Mouse (Mus musculus) myocyte (in vitro differentiated cells): ENCODE results near the gene Ube4b. TPM values are rescaled to one million over a fixed set of nuclear protein-coding genes. Genes with fewer than 3 reads are reported as not detected.
"Not testable (repeated sequence)": the region's sequence is repeated elsewhere in the genome, so short reads cannot be mapped to it uniquely, and the experiment has no call there.

Source experiments
- H3K27me3 ChIP-seq: one replicate; pipeline ENCODE4 v1.6.1; 2011; ENCODE audit not compliant: control insufficient read depth, insufficient read depth, insufficient read length
- H3K36me3 ChIP-seq: one replicate; pipeline ENCODE4 v1.6.1; 2011; ENCODE audit not compliant: control insufficient read depth, insufficient read depth
- H3K4me2 ChIP-seq: one replicate; pipeline ENCODE4 v1.6.1; 2011; ENCODE audit warnings: low read depth, control low read depth
- H3K4me3 ChIP-seq: one replicate; pipeline ENCODE4 v1.5.1; 2011; ENCODE audit warnings: mild to moderate bottlenecking, control low read depth, moderate library complexity
- H3K79me2 ChIP-seq: one replicate; pipeline ENCODE4 v1.6.1; 2011; ENCODE audit not compliant: control insufficient read depth, insufficient read depth
- H3ac ChIP-seq: one replicate; pipeline ENCODE4 v1.6.1; 2011; ENCODE audit not compliant: control insufficient read depth, insufficient read length
- CEBPB ChIP-seq: IDR thresholded peaks from 2 replicates; pipeline ENCODE4 v1.6.1; 2011; ENCODE audit warnings: mild to moderate bottlenecking, moderate library complexity; ENCODE audit not compliant: poor library complexity, insufficient read depth, severe bottlenecking
- E2F4 ChIP-seq: IDR thresholded peaks from one replicate; pipeline ENCODE4 v1.6.1; 2011; ENCODE audit warnings: mild to moderate bottlenecking, control low read depth, moderate library complexity; ENCODE audit not compliant: insufficient read depth
- MAX ChIP-seq: IDR thresholded peaks from one replicate; pipeline ENCODE4 v1.6.1; 2011; ENCODE audit warnings: low read depth, mild to moderate bottlenecking, control low read depth
- MYOD1 ChIP-seq, 3 experiments: IDR thresholded peaks; one replicate each; pipeline ENCODE4 v1.6.1; 2011; ENCODE audit warnings: control low read depth in 2 of 3, low read depth in 2 of 3, mild to moderate bottlenecking in 2 of 3, moderate library complexity in 1 of 3; ENCODE audit not compliant: insufficient read length in 2 of 3, control insufficient read depth in 1 of 3
- MYOG ChIP-seq, 3 experiments: IDR thresholded peaks; one replicate each; pipeline ENCODE4 v1.6.1; 2011; ENCODE audit warnings: control low read depth in 2 of 3, low read depth in 2 of 3, mild to moderate bottlenecking in 2 of 3; ENCODE audit not compliant: insufficient read length in 2 of 3, control insufficient read depth in 1 of 3, insufficient read depth in 1 of 3
- POLR2A ChIP-seq: IDR thresholded peaks from one replicate; pipeline ENCODE4 v1.6.1; 2011; ENCODE audit warnings: low read depth, mild to moderate bottlenecking, control low read depth, moderate library complexity; ENCODE audit not compliant: insufficient read length
- POLR2AphosphoS2 ChIP-seq: IDR thresholded peaks from one replicate; pipeline ENCODE4 v1.6.1; 2011; ENCODE audit warnings: low read depth, control low read depth; ENCODE audit not compliant: insufficient read length
- REST ChIP-seq: IDR thresholded peaks from one replicate; pipeline ENCODE4 v1.6.1; 2011; ENCODE audit warnings: mild to moderate bottlenecking, control low read depth, moderate library complexity; ENCODE audit not compliant: insufficient read depth, insufficient read length
- SRF ChIP-seq: IDR thresholded peaks from one replicate; pipeline ENCODE4 v1.6.1; 2011; ENCODE audit warnings: low read depth; ENCODE audit not compliant: control insufficient read depth, insufficient read length
- TCF12 ChIP-seq: IDR thresholded peaks from one replicate; pipeline ENCODE4 v1.6.1; 2011; ENCODE audit warnings: mild to moderate bottlenecking, control low read depth; ENCODE audit not compliant: poor library complexity, insufficient read depth, severe bottlenecking
- TCF3 ChIP-seq: IDR thresholded peaks from one replicate; pipeline ENCODE4 v1.6.1; 2011; ENCODE audit warnings: low read depth, control low read depth; ENCODE audit not compliant: insufficient read length
- USF1 ChIP-seq: IDR thresholded peaks from one replicate; pipeline ENCODE4 v1.6.1; 2011; ENCODE audit warnings: low read depth, mild to moderate bottlenecking, control low read depth, moderate library complexity
- polyA plus RNA-seq: library from polyadenylated mRNA; unstranded; fragments of >200 nt; fragmentation: generic; extraction: Trizol; gene quantifications from one replicate; pipeline ENCODE4 v1.2.1, GENCODE M21; 2012; ENCODE audit warnings: missing spikeins

Gene Ube4b
- polyA plus RNA-seq, 1 experiment = 57.4 TPM

DNA sequence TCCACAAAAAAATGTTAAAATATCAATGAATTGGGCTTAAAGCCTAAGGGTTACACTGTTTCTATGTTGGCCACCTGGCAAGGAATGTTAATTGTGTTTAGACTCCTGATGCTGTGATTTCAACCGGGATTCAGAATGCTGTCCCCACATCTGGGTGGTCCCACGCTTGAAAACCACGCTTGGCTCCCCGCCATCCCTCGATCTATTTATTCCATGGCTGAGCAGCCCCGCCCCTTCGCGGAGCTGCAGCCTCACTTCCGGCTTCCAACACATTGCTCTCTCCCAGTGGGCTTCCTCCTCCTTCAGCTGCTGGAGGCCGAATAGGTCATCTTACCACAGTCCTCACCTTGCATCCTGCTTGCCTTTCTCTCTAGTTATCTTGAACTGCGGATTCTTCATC lies 19.3 kb upstream of the Ube4b start:
- Histone ChIP-seq H3K79me2 (no peaks in the 10 kb centered on the region), H3K4me3 (no peak overlapping the region), H3K4me2 (peak overlapping the region; percentile 93), H3K27me3 (no peaks in the 10 kb centered on the region), H3ac (no peak overlapping the region), H3K36me3 (no peaks in the 10 kb centered on the region)
- no peak for TF ChIP-seq TCF3
- no peak for TF ChIP-seq POLR2A
- TF ChIP-seq REST = no peak
- TF ChIP-seq SRF = no peak
- no peak for TF ChIP-seq MAX
- no peak for TF ChIP-seq MYOG (IDR thresholded peaks at IDR 0.05; ENCODE audit: control insufficient read depth in 1 of 3, insufficient read depth in 1 of 3, insufficient read length in 2 of 3, low read depth in 2 of 3)
- no peak for TF ChIP-seq CEBPB
- no peak for TF ChIP-seq USF1
- TF ChIP-seq MYOD1 (IDR thresholded peaks at IDR 0.05; ENCODE audit: control insufficient read depth in 1 of 3, insufficient read length in 2 of 3, low read depth in 2 of 3) = no peak
- no peak for TF ChIP-seq TCF12
- no peak for TF ChIP-seq POLR2AphosphoS2
- no peak for TF ChIP-seq E2F4

DNA sequence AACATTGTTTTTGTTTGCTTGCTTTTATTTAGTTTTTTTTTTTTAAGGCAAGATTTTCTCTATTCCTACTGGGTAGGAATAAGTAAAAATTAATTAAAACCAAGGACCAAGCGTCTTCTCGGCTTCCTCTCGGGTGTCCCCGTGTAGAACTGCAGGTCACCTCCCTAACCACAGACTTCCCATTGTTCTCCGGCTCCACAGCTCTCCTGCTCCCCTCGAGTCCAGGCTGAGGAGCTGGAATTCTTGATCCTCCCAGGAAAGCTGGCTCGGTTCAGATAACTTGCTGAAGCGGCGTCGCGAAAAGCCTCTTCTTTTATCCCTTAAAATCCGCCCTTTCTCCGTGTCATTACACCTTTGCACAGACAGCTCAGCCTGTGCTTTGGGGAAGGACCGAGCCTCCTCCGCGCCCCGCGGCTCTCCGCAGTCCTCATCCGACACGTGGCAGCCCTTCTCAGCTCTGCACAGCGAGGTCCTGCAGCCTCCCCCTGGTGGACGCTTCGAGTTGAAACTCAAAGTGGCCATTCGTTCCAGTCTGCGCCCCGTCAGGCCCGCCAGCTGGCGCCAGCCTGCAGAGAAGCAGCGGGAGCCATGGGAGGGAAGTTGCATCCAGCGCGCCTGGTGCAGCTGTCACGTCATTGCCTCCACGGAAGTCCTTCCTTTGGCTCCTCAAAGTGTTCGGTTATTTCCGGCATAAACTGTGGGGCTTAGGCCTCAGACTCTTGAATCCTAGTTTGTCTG lies 18.6 kb upstream of the Ube4b start:
- Histone ChIP-seq H3K36me3 (no peaks in the 10 kb centered on the region), H3K4me2 (peak overlapping the region; percentile 93), H3ac (no peak overlapping the region), H3K4me3 (peak overlapping the region; percentile 9), H3K79me2 (no peaks in the 10 kb centered on the region), H3K27me3 (no peaks in the 10 kb centered on the region)
- TF ChIP-seq CEBPB = no peak
- no peak for TF ChIP-seq SRF
- TF ChIP-seq MAX = peak; percentile 95
- TF ChIP-seq POLR2A = peak; percentile 85
- peak; percentile 69 for TF ChIP-seq USF1
- TF ChIP-seq MYOG (IDR thresholded peaks at IDR 0.05; ENCODE audit: control insufficient read depth in 1 of 3, insufficient read depth in 1 of 3, insufficient read length in 2 of 3, low read depth in 2 of 3) = peak; percentile 72 to 97 (median 95)
- TF ChIP-seq REST = no peak
- TF ChIP-seq E2F4 = no peak
- peak in 2 of 3 experiments; percentile 94 to 96 for TF ChIP-seq MYOD1 (IDR thresholded peaks at IDR 0.05; ENCODE audit: control insufficient read depth in 1 of 3, insufficient read length in 2 of 3, low read depth in 2 of 3)
- no peak for TF ChIP-seq TCF12
- TF ChIP-seq TCF3 = peak; percentile 76
- peak; percentile 85 for TF ChIP-seq POLR2AphosphoS2

DNA sequence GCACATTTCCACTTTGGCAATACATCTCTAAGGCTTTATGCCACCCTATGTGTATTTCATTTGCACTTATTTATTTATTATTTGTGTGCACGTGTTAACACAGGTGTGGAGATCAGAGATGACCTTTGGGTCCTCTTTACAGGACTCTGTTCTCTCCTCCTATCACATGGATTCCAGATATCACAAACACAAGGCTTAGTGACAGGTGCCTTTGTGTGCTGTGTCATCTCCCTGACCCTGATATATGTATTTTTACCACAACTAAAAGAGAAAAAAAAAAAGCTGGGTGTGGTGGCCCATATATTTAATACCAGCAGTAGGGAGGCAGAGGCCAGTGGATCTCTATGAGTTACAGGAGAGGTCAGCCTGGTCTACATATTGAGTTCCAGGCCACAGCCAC lies 17.9 kb upstream of the Ube4b start:
- H3K4me3 ChIP-seq = peak overlapping the region; percentile 9
- H3K36me3 ChIP-seq = no peaks in the 10 kb centered on the region
- no peak overlapping the region for H3ac ChIP-seq
- peak overlapping the region; percentile 93 for H3K4me2 ChIP-seq
- no peak for TF ChIP-seq CEBPB
- no peak for TF ChIP-seq TCF3
- H3K79me2 ChIP-seq = no peaks in the 10 kb centered on the region
- H3K27me3 ChIP-seq = no peaks in the 10 kb centered on the region

DNA sequence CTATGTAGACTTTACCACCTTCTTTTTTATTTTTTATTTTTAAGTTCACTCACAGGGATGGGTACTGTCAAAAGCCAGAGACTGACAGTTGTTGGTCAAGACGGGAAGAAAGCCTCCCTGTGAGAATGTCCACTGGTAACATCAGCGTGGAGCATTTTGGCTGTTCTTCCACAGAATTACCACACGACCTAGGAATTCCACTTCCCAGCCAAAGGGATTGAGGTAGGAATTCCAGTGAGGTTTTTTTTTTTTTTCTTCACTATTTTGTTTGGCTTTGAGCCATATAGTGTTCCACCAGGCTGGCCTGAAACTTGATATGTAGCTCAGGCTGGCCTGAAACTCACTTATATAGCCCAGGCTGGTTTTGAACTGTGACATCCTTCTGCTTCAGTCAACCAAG lies 15.9 kb upstream of the Ube4b start:
- H3K4me2 ChIP-seq = peak overlapping the region; percentile 49
- no peaks in the 10 kb centered on the region for H3K36me3 ChIP-seq
- TF ChIP-seq SRF (no peak), MAX (no peak), MYOG (IDR thresholded peaks at IDR 0.05; ENCODE audit: control insufficient read depth in 1 of 3, insufficient read depth in 1 of 3, insufficient read length in 2 of 3, low read depth in 2 of 3) (no peak), TCF3 (no peak), CEBPB (peak; percentile 18; the same call in 1 of the 2 replicates), POLR2A (no peak), MYOD1 (IDR thresholded peaks at IDR 0.05; ENCODE audit: control insufficient read depth in 1 of 3, insufficient read length in 2 of 3, low read depth in 2 of 3) (no peak), POLR2AphosphoS2 (no peak)
- H3K79me2 ChIP-seq = no peaks in the 10 kb centered on the region
- H3K27me3 ChIP-seq = no peaks in the 10 kb centered on the region
- H3K4me3 ChIP-seq = no peak overlapping the region
- H3ac ChIP-seq = no peak overlapping the region

DNA sequence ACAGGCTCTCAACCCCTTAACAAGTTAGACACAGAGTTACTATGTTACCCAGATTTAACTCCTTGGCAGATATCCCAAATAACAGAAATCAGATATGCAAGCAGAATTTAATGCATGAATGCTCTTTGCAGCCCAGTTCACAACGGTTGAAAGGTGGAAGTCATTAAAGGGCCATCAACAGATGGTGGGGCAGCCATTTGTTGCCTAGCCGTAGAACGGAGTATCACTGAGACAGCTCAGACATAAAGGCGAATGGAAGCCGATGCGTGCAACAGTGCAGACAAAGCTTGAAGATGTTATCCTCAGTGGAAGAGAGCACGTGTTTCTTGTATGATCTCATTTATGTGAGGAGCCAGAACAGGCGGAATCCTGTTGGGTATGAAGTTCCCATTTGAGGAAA lies 14.0 kb upstream of the Ube4b start:
- TF ChIP-seq REST = no peak
- TF ChIP-seq USF1 = no peak
- no peak for TF ChIP-seq E2F4
- no peak for TF ChIP-seq TCF12
- TF ChIP-seq MAX = no peak
- TF ChIP-seq SRF = no peak
- no peak for TF ChIP-seq TCF3
- no peak for TF ChIP-seq POLR2AphosphoS2
- TF ChIP-seq CEBPB = no peak
- no peak for TF ChIP-seq MYOD1 (IDR thresholded peaks at IDR 0.05; ENCODE audit: control insufficient read depth in 1 of 3, insufficient read length in 2 of 3, low read depth in 2 of 3)
- TF ChIP-seq MYOG (IDR thresholded peaks at IDR 0.05; ENCODE audit: control insufficient read depth in 1 of 3, insufficient read depth in 1 of 3, insufficient read length in 2 of 3, low read depth in 2 of 3) = no peak
- no peak for TF ChIP-seq POLR2A
- H3K4me2 ChIP-seq = no peak overlapping the region
- no peak overlapping the region for H3ac ChIP-seq
- no peaks in the 10 kb centered on the region for H3K36me3 ChIP-seq
- H3K4me3 ChIP-seq = no peak overlapping the region
- H3K79me2 ChIP-seq = no peaks in the 10 kb centered on the region
- H3K27me3 ChIP-seq = no peaks in the 10 kb centered on the region

DNA sequence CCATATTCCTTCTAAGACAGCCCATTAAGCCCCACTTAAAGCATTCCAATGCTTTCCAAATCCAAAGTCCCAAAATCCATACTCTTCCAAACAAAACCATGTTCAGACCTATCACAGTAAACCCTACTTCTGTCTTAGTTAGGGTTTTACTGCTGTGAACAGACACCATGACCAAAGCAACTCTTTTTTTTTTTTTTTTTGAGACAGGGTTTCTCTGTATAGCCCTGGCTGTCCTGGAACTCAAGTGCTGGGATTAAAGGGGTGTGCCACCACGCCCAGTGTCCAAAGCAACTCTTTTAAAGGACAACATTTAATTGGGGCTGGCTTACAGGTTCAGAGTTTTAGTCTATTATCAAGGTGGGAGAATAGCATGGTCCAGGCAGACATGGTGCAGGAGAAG lies 5.3 kb upstream of the Ube4b start:
- not testable (repeated sequence) for H3K79me2 ChIP-seq, H3K4me3 ChIP-seq, H3K36me3 ChIP-seq

More for the DNA sequence above, 5.3 kb upstream of the Ube4b start:
- not testable (repeated sequence) for H3K27me3 ChIP-seq, H3ac ChIP-seq, H3K4me2 ChIP-seq
